Mouse (Mus musculus): ENCODE data around the gene Robo1. TPM values are rescaled to one million over a fixed set of nuclear protein-coding genes. Genes with fewer than 3 reads are reported as not detected.

The Robo1 gene
- polyA plus RNA-seq, 1 experiment from 2014 or later = 41.4 TPM

GRCm38 (mm10) chr16:72959823-72960222 lies 651.7 kb downstream of the Robo1 start:
- H3K9ac ChIP-seq (ENCODE audit: low read length) = no peak overlapping the region
- no peak for DNase-seq (ENCODE audit: low spot score)
- WGBS = 87% methylated on average over 6 of the region's 6 CpGs
- no peaks in the 10 kb centered on the region for H3K27me3 ChIP-seq (ENCODE audit: control insufficient read depth, insufficient read depth, low read length)
- H3K27ac ChIP-seq (ENCODE audit: low read depth, low read length) = no peak overlapping the region
- H3K36me3 ChIP-seq (ENCODE audit: control insufficient read depth, insufficient read depth, low read length) = no peaks in the 10 kb centered on the region
- no peaks in the 10 kb centered on the region for H3K9me3 ChIP-seq (ENCODE audit: control insufficient read depth, low read length)
- H3K4me1 ChIP-seq (replicated peaks; ENCODE audit: control insufficient read depth, insufficient read depth, low read length) = no peaks in the 10 kb centered on the region; the same call in 1 of the 2 replicates
- ATAC-seq (replicated peaks; ENCODE audit: low FRiP score) = peak; percentile 48; the same call in 1 of the 2 replicates
- no peak overlapping the region for H3K4me3 ChIP-seq (ENCODE audit: low read depth, low read length)
- no peak overlapping the region for H3K4me2 ChIP-seq (ENCODE audit: low read depth, low read length, severe bottlenecking)

GRCm38 (mm10) chr16:72963782-72964181 lies 655.7 kb downstream of the Robo1 start:
- 95% methylated on average over 3 of the region's 3 CpGs for WGBS
- DNase-seq (ENCODE audit: low spot score) (no peak), ATAC-seq (replicated peaks; ENCODE audit: low FRiP score) (no peak)
- no peaks in the 10 kb centered on the region for H3K36me3 ChIP-seq (ENCODE audit: control insufficient read depth, insufficient read depth, low read length)
- no peak overlapping the region for H3K9ac ChIP-seq (ENCODE audit: low read length)
- no peak overlapping the region for H3K27ac ChIP-seq (ENCODE audit: low read depth, low read length)
- H3K4me2 ChIP-seq (ENCODE audit: low read depth, low read length, severe bottlenecking) = no peak overlapping the region
- H3K4me3 ChIP-seq (ENCODE audit: low read depth, low read length) = no peak overlapping the region
- H3K4me1 ChIP-seq (replicated peaks; ENCODE audit: control insufficient read depth, insufficient read depth, low read length) = no peaks in the 10 kb centered on the region; the same call in 1 of the 2 replicates
- no peaks in the 10 kb centered on the region for H3K27me3 ChIP-seq (ENCODE audit: control insufficient read depth, insufficient read depth, low read length)
- H3K9me3 ChIP-seq (ENCODE audit: control insufficient read depth, low read length) = no peaks in the 10 kb centered on the region

GRCm38 (mm10) chr16:72967509-72967908 lies 659.4 kb downstream of the Robo1 start:
- no peaks in the 10 kb centered on the region for H3K36me3 ChIP-seq (ENCODE audit: control insufficient read depth, insufficient read depth, low read length)
- ATAC-seq (replicated peaks; ENCODE audit: low FRiP score) = no peak
- no peak overlapping the region for H3K4me3 ChIP-seq (ENCODE audit: low read depth, low read length)
- DNase-seq (ENCODE audit: low spot score) = no peak
- no peaks in the 10 kb centered on the region for H3K4me1 ChIP-seq (replicated peaks; ENCODE audit: control insufficient read depth, insufficient read depth, low read length)
- no peaks in the 10 kb centered on the region for H3K27me3 ChIP-seq (ENCODE audit: control insufficient read depth, insufficient read depth, low read length)
- H3K4me2 ChIP-seq (ENCODE audit: low read depth, low read length, severe bottlenecking) = no peak overlapping the region
- no peak overlapping the region for H3K27ac ChIP-seq (ENCODE audit: low read depth, low read length)
- WGBS = 93% methylated on average over 7 of the region's 7 CpGs
- no peak overlapping the region for H3K9ac ChIP-seq (ENCODE audit: low read length)
- no peaks in the 10 kb centered on the region for H3K9me3 ChIP-seq (ENCODE audit: control insufficient read depth, low read length)

GRCm38 (mm10) chr16:72969990-72970389 lies 661.9 kb downstream of the Robo1 start:
- 85% methylated on average over 7 of the region's 7 CpGs for WGBS
- Histone ChIP-seq H3K36me3 (ENCODE audit: control insufficient read depth, insufficient read depth, low read length) (no peaks in the 10 kb centered on the region), H3K4me2 (ENCODE audit: low read depth, low read length, severe bottlenecking) (no peak overlapping the region), H3K4me3 (ENCODE audit: low read depth, low read length) (no peak overlapping the region), H3K4me1 (replicated peaks; ENCODE audit: control insufficient read depth, insufficient read depth, low read length) (no peaks in the 10 kb centered on the region), H3K27me3 (ENCODE audit: control insufficient read depth, insufficient read depth, low read length) (no peaks in the 10 kb centered on the region), H3K27ac (ENCODE audit: low read depth, low read length) (no peak overlapping the region), H3K9ac (ENCODE audit: low read length) (no peak overlapping the region), H3K9me3 (ENCODE audit: control insufficient read depth, low read length) (no peaks in the 10 kb centered on the region)
- ATAC-seq (replicated peaks; ENCODE audit: low FRiP score) (no peak), DNase-seq (ENCODE audit: low spot score) (no peak)

GRCm38 (mm10) chr16:72973685-72974084 lies 665.6 kb downstream of the Robo1 start:
- Histone ChIP-seq H3K4me2 (ENCODE audit: low read depth, low read length, severe bottlenecking) (no peak overlapping the region), H3K36me3 (ENCODE audit: control insufficient read depth, insufficient read depth, low read length) (no peaks in the 10 kb centered on the region), H3K27ac (ENCODE audit: low read depth, low read length) (no peak overlapping the region), H3K27me3 (ENCODE audit: control insufficient read depth, insufficient read depth, low read length) (no peaks in the 10 kb centered on the region), H3K9me3 (ENCODE audit: control insufficient read depth, low read length) (no peaks in the 10 kb centered on the region), H3K4me3 (ENCODE audit: low read depth, low read length) (no peak overlapping the region), H3K4me1 (replicated peaks; ENCODE audit: control insufficient read depth, insufficient read depth, low read length) (no peaks in the 10 kb centered on the region), H3K9ac (ENCODE audit: low read length) (no peak overlapping the region)
- DNase-seq (ENCODE audit: low spot score) = no peak
- WGBS = 88% methylated on average over 6 of the region's 6 CpGs
- ATAC-seq (replicated peaks; ENCODE audit: low FRiP score) = no peak

DNA sequence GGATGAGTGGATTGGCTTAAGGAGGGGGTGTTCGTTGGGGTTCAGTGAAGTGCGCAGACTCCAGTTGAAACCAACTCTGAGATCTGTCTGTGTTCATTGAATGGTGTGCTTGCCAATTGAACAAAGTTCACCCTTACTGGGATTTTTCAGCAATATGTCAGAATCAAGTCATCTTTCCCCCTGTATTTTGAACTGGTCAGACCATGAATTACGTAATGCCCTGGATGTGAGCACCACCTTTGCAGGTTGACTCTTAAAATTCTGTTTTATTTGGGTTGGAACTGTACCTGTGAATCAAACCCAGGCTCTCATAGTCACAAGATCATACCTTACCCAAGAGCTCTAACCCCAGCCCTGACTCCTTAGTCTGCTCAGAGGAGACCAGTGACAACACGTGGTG lies 666.6 kb downstream of the Robo1 start:
- H3K36me3 ChIP-seq (ENCODE audit: control insufficient read depth, insufficient read depth, low read length) = no peaks in the 10 kb centered on the region
- no peak overlapping the region for H3K4me2 ChIP-seq (ENCODE audit: low read depth, low read length, severe bottlenecking)
- no peak overlapping the region for H3K4me3 ChIP-seq (ENCODE audit: low read depth, low read length)
- no peak overlapping the region for H3K27ac ChIP-seq (ENCODE audit: low read depth, low read length)
- DNase-seq (ENCODE audit: low spot score) = no peak
- ATAC-seq (replicated peaks; ENCODE audit: low FRiP score) = no peak
- no peaks in the 10 kb centered on the region for H3K9me3 ChIP-seq (ENCODE audit: control insufficient read depth, low read length)
- no peak overlapping the region for H3K9ac ChIP-seq (ENCODE audit: low read length)
- no peaks in the 10 kb centered on the region for H3K27me3 ChIP-seq (ENCODE audit: control insufficient read depth, insufficient read depth, low read length)
- no peaks in the 10 kb centered on the region for H3K4me1 ChIP-seq (replicated peaks; ENCODE audit: control insufficient read depth, insufficient read depth, low read length)
- WGBS = 92% methylated on average over 4 of the region's 4 CpGs

- Histone ChIP-seq H3K36me3 (ENCODE audit: control insufficient read depth, insufficient read depth, low read length) (no peaks in the 10 kb centered on the region), H3K4me1 (replicated peaks; ENCODE audit: control insufficient read depth, insufficient read depth, low read length) (no peaks in the 10 kb centered on the region), H3K27ac (ENCODE audit: low read depth, low read length) (no peak overlapping the region), H3K9ac (ENCODE audit: low read length) (no peak overlapping the region), H3K4me3 (ENCODE audit: low read depth, low read length) (no peak overlapping the region), H3K4me2 (ENCODE audit: low read depth, low read length, severe bottlenecking) (no peak overlapping the region), H3K9me3 (ENCODE audit: control insufficient read depth, low read length) (no peaks in the 10 kb centered on the region), H3K27me3 (ENCODE audit: control insufficient read depth, insufficient read depth, low read length) (no peaks in the 10 kb centered on the region)
- ATAC-seq (replicated peaks; ENCODE audit: low FRiP score) (no peak), DNase-seq (ENCODE audit: low spot score) (no peak)
- 69% methylated on average over 19 of the region's 19 CpGs for WGBS
Observed at GRCm38 (mm10) chr16:72976849-72977576, 668.9 kb downstream of the Robo1 start.

GRCm38 (mm10) chr16:72979407-72980219 lies 671.5 kb downstream of the Robo1 start:
- Histone ChIP-seq H3K4me3 (ENCODE audit: low read depth, low read length) (no peak overlapping the region), H3K36me3 (ENCODE audit: control insufficient read depth, insufficient read depth, low read length) (no peaks in the 10 kb centered on the region), H3K27me3 (ENCODE audit: control insufficient read depth, insufficient read depth, low read length) (no peaks in the 10 kb centered on the region), H3K9me3 (ENCODE audit: control insufficient read depth, low read length) (no peaks in the 10 kb centered on the region), H3K4me2 (ENCODE audit: low read depth, low read length, severe bottlenecking) (no peak overlapping the region), H3K9ac (ENCODE audit: low read length) (no peak overlapping the region), H3K27ac (ENCODE audit: low read depth, low read length) (no peak overlapping the region), H3K4me1 (replicated peaks; ENCODE audit: control insufficient read depth, insufficient read depth, low read length) (no peaks in the 10 kb centered on the region)
- DNase-seq (ENCODE audit: low spot score) (peak; percentile 84), ATAC-seq (replicated peaks; ENCODE audit: low FRiP score) (peak; percentile 77)
- WGBS = 35% methylated on average over 8 of the region's 8 CpGs

Data from forebrain, embryonic 11.5 days (tissue).